Mouse (Mus musculus) lung, postnatal 0 days (tissue): ENCODE results near the gene Klhl32.
"Not testable (repeated sequence)": the region's sequence is repeated elsewhere in the genome, so short reads cannot be mapped to it uniquely, and the experiment has no call there.

Experiments used
- CTCF ChIP-seq: IDR thresholded peaks from 2 replicates; pipeline ENCODE4 v1.5.1; 2016; ENCODE audit warnings: antibody characterized with exemption, mild to moderate bottlenecking
- EP300 ChIP-seq: IDR thresholded peaks from 2 replicates; pipeline ENCODE4 v1.6.1; 2016; ENCODE audit warnings: antibody characterized with exemption, mild to moderate bottlenecking, control low read depth

GRCm38 (mm10) chr4:24644735-24645134 lies 206.2 kb downstream of the Klhl32 start:
- not testable (repeated sequence) for TF ChIP-seq CTCF, EP300
